In genomic region chr7:101821571-101822501, GRCm38 (mm10) we compare ENCODE assay signal across 7 mouse cellular contexts. TPM values are rescaled to one million over a fixed set of nuclear protein-coding genes. Genes with fewer than 3 reads are reported as not detected.
A peak's percentile ranks its signal among the peaks of the same experiment; 100 is the strongest.
DNase-seq lines count a peak whose midpoint lies in the region; ATAC-seq and TF ChIP-seq lines count a peak whose summit lies in the region.

No protein-coding gene starts in this region.

- H3K9ac ChIP-seq in forebrain, postnatal 0 days, result no peak overlapping the region
- H3K9ac ChIP-seq in hindbrain, embryonic 13.5 days, result peak overlapping the region; percentile 70
- peak overlapping the region; percentile 67 for H3K9ac ChIP-seq in limb, embryonic 13.5 days
- peak overlapping the region; percentile 66 for H3K9ac ChIP-seq in midbrain, embryonic 11.5 days (ENCODE audit: low read length)

- under 1% methylated on average over 68 of the region's 71 CpGs for WGBS in forebrain, postnatal 0 days
- WGBS in hindbrain, embryonic 13.5 days, result under 1% methylated on average over 70 of the region's 71 CpGs
- under 1% methylated on average over 71 of the region's 71 CpGs for WGBS in limb, embryonic 13.5 days
- WGBS in midbrain, embryonic 11.5 days, result 0% methylated on average over 63 of the region's 71 CpGs

- H3K27me3 ChIP-seq in forebrain, postnatal 0 days (ENCODE audit: insufficient read depth, low read length), result peaks cover 65% of the 10 kb centered on the region
- H3K27me3 ChIP-seq in hindbrain, embryonic 13.5 days, result peaks cover 76% of the 10 kb centered on the region
- H3K27me3 ChIP-seq in limb, embryonic 13.5 days, result peaks cover 73% of the 10 kb centered on the region
- peaks cover 57% of the 10 kb centered on the region for H3K27me3 ChIP-seq in midbrain, embryonic 11.5 days (ENCODE audit: control insufficient read depth, insufficient read depth, low read length)

- peak; percentile 79 for DNase-seq in ES-CJ7 (ENCODE audit: low read depth, low spot score)
- peak; percentile 79 for DNase-seq in adrenal gland, adult 2 months
- peak; percentile 26 for DNase-seq in forebrain, postnatal 0 days
- DNase-seq in midbrain, embryonic 11.5 days (ENCODE audit: low spot score, missing footprints), result peak; percentile 98
- DNase-seq in testis, postnatal 14 days (ENCODE audit: low spot score), result peak; percentile 61

- H3K4me1 ChIP-seq in forebrain, postnatal 0 days (ENCODE audit: insufficient read depth), result no peaks in the 10 kb centered on the region
- H3K4me1 ChIP-seq in hindbrain, embryonic 13.5 days (replicated peaks), result peaks cover 35% of the 10 kb centered on the region
- peaks cover 37% of the 10 kb centered on the region for H3K4me1 ChIP-seq in limb, embryonic 13.5 days
- peaks cover 21% of the 10 kb centered on the region for H3K4me1 ChIP-seq in midbrain, embryonic 11.5 days (ENCODE audit: control insufficient read depth, insufficient read depth, low read length)

- peak; percentile 2; the same call in 1 of the 2 replicates for TF ChIP-seq CTCF in forebrain, postnatal 0 days (IDR thresholded peaks at IDR 0.05; ENCODE audit: low read depth)

- no peaks in the 10 kb centered on the region for H3K9me3 ChIP-seq in forebrain, postnatal 0 days (ENCODE audit: low read length)
- H3K9me3 ChIP-seq in hindbrain, embryonic 13.5 days, result no peaks in the 10 kb centered on the region
- no peaks in the 10 kb centered on the region for H3K9me3 ChIP-seq in limb, embryonic 13.5 days
- H3K9me3 ChIP-seq in midbrain, embryonic 11.5 days (ENCODE audit: control insufficient read depth, low read length), result no peaks in the 10 kb centered on the region

- no peak overlapping the region for H3K27ac ChIP-seq in forebrain, postnatal 0 days (ENCODE audit: low read depth, low read length)
- H3K27ac ChIP-seq in hindbrain, embryonic 13.5 days, result 0 out of 2 replicates have a peak overlapping the region, but pooled peaks have one; percentile 12
- no peak overlapping the region for H3K27ac ChIP-seq in limb, embryonic 13.5 days
- no peak overlapping the region for H3K27ac ChIP-seq in midbrain, embryonic 11.5 days (ENCODE audit: low read depth, low read length)

- H3K4me2 ChIP-seq in forebrain, postnatal 0 days (ENCODE audit: low read depth), result peak overlapping the region; percentile 57
- H3K4me2 ChIP-seq in hindbrain, embryonic 13.5 days, result peak overlapping the region; percentile 70
- H3K4me2 ChIP-seq in limb, embryonic 13.5 days (replicated peaks), result peak overlapping the region; percentile 89
- H3K4me2 ChIP-seq in midbrain, embryonic 11.5 days, result peak overlapping the region; percentile 66

- no peaks in the 10 kb centered on the region; the same call in 1 of the 2 replicates for H3K36me3 ChIP-seq in forebrain, postnatal 0 days (ENCODE audit: insufficient read depth)
- peaks cover 21% of the 10 kb centered on the region for H3K36me3 ChIP-seq in hindbrain, embryonic 13.5 days
- peaks cover 40% of the 10 kb centered on the region for H3K36me3 ChIP-seq in limb, embryonic 13.5 days
- H3K36me3 ChIP-seq in midbrain, embryonic 11.5 days (ENCODE audit: control insufficient read depth, insufficient read depth, low read length), result peaks cover 8% of the 10 kb centered on the region

- peak; percentile 67 for ATAC-seq in forebrain, postnatal 0 days
- ATAC-seq in hindbrain, embryonic 13.5 days (ENCODE audit: low FRiP score), result peak; percentile 46
- peak; percentile 74 for ATAC-seq in limb, embryonic 13.5 days (ENCODE audit: low FRiP score, low read depth)
- peak; percentile 77 for ATAC-seq in midbrain, embryonic 11.5 days (ENCODE audit: low FRiP score)

- H3K4me3 ChIP-seq in forebrain, postnatal 0 days (ENCODE audit: low read depth, low read length), result peak overlapping the region; percentile 32
- H3K4me3 ChIP-seq in hindbrain, embryonic 13.5 days, result peak overlapping the region; percentile 43
- peak overlapping the region; percentile 46 for H3K4me3 ChIP-seq in limb, embryonic 13.5 days
- H3K4me3 ChIP-seq in midbrain, embryonic 11.5 days (ENCODE audit: low read depth, low read length), result peak overlapping the region; percentile 37

RNA-seq across cellular contexts. Expression of gene Phox2a, which starts 3.7 kb away (rescaled TPM):
- 10 to 100 TPM; 15.6 to 45.9 TPM for total RNA-seq in adrenal gland, adult 2 months (2021)
- polyA plus RNA-seq in adrenal gland, adult 2 months (2012; rRNA removed), result 40.1 and 48.0 TPM in 2 replicates
- total RNA-seq in forebrain, postnatal 0 days (2014; rRNA removed), result not detected in 2 replicates
- polyA plus RNA-seq in forebrain, postnatal 0 days (2015; fragmentation: Nextera tagmentation; extraction: Ambion mirVana), result not detected in 2 replicates
- polyA plus RNA-seq in hindbrain, embryonic 13.5 days (2015; fragmentation: Nextera tagmentation; extraction: Ambion mirVana), result 1.9 and 2.4 TPM in 2 replicates
- 0.15 TPM in 1 of 2 replicates, not detected in the other for polyA plus RNA-seq in limb, embryonic 13.5 days (2015; fragmentation: Nextera tagmentation; extraction: Ambion mirVana)
- polyA plus RNA-seq in midbrain, embryonic 11.5 days (2014; fragmentation: Nextera tagmentation; extraction: Ambion mirVana), result 0.52 and 1.1 TPM in 2 replicates

RNA-seq across cellular contexts. Expression of gene Inppl1, which starts 16.2 kb away (rescaled TPM):
- total RNA-seq in adrenal gland, adult 2 months (2021), result 10 to 100 TPM; 81.2 to 90.1 TPM
- 139 and 142 TPM in 2 replicates for polyA plus RNA-seq in adrenal gland, adult 2 months (2012; rRNA removed)
- total RNA-seq in forebrain, postnatal 0 days (2014; rRNA removed), result 14.7 and 15.4 TPM in 2 replicates
- polyA plus RNA-seq in forebrain, postnatal 0 days (2015; fragmentation: Nextera tagmentation; extraction: Ambion mirVana), result 6.6 and 9.6 TPM in 2 replicates
- polyA plus RNA-seq in hindbrain, embryonic 13.5 days (2015; fragmentation: Nextera tagmentation; extraction: Ambion mirVana), result 12.7 and 15.4 TPM in 2 replicates
- 60.0 and 70.3 TPM in 2 replicates for polyA plus RNA-seq in limb, embryonic 13.5 days (2015; fragmentation: Nextera tagmentation; extraction: Ambion mirVana)
- 33.9 and 35.5 TPM in 2 replicates for polyA plus RNA-seq in midbrain, embryonic 11.5 days (2014; fragmentation: Nextera tagmentation; extraction: Ambion mirVana)

RNA-seq across cellular contexts. Expression of gene Folr2, which starts 35.2 kb away (rescaled TPM):
- 1 to 10 TPM; 3.2 to 4.5 TPM for total RNA-seq in adrenal gland, adult 2 months (2021)
- polyA plus RNA-seq in adrenal gland, adult 2 months (2012; rRNA removed), result 3.9 and 5.0 TPM in 2 replicates
- 3.4 and 3.8 TPM in 2 replicates for total RNA-seq in forebrain, postnatal 0 days (2014; rRNA removed)
- 2.5 and 3.0 TPM in 2 replicates for polyA plus RNA-seq in forebrain, postnatal 0 days (2015; fragmentation: Nextera tagmentation; extraction: Ambion mirVana)
- polyA plus RNA-seq in hindbrain, embryonic 13.5 days (2015; fragmentation: Nextera tagmentation; extraction: Ambion mirVana), result 3.3 and 3.5 TPM in 2 replicates
- polyA plus RNA-seq in limb, embryonic 13.5 days (2015; fragmentation: Nextera tagmentation; extraction: Ambion mirVana), result 0.51 and 1.4 TPM in 2 replicates
- polyA plus RNA-seq in midbrain, embryonic 11.5 days (2014; fragmentation: Nextera tagmentation; extraction: Ambion mirVana), result 1.5 and 1.7 TPM in 2 replicates

RNA-seq across cellular contexts. Expression of gene Anapc15, which starts 41.7 kb away (rescaled TPM):
- 10 to 100 TPM; 34.2 to 35.7 TPM for total RNA-seq in adrenal gland, adult 2 months (2021)
- polyA plus RNA-seq in adrenal gland, adult 2 months (2012; rRNA removed), result 32.3 and 39.9 TPM in 2 replicates
- total RNA-seq in forebrain, postnatal 0 days (2014; rRNA removed), result 47.0 and 64.2 TPM in 2 replicates
- polyA plus RNA-seq in forebrain, postnatal 0 days (2015; fragmentation: Nextera tagmentation; extraction: Ambion mirVana), result 68.8 and 73.3 TPM in 2 replicates
- 83.1 and 93.3 TPM in 2 replicates for polyA plus RNA-seq in hindbrain, embryonic 13.5 days (2015; fragmentation: Nextera tagmentation; extraction: Ambion mirVana)
- polyA plus RNA-seq in limb, embryonic 13.5 days (2015; fragmentation: Nextera tagmentation; extraction: Ambion mirVana), result 70.6 and 71.6 TPM in 2 replicates
- 80.6 and 87.8 TPM in 2 replicates for polyA plus RNA-seq in midbrain, embryonic 11.5 days (2014; fragmentation: Nextera tagmentation; extraction: Ambion mirVana)

RNA-seq across cellular contexts. Expression of gene Folr1, which starts 48.8 kb away (rescaled TPM):
- 10 to 100 TPM in 1 of 2 experiments, under 1 TPM in 1; 0.86 to 22.0 TPM for total RNA-seq in adrenal gland, adult 2 months (2021)
- 1.3 and 2.6 TPM in 2 replicates for polyA plus RNA-seq in adrenal gland, adult 2 months (2012; rRNA removed)
- total RNA-seq in forebrain, postnatal 0 days (2014; rRNA removed), result 7.0 and 10.5 TPM in 2 replicates
- polyA plus RNA-seq in forebrain, postnatal 0 days (2015; fragmentation: Nextera tagmentation; extraction: Ambion mirVana), result 38.5 and 49.6 TPM in 2 replicates
- 21.0 and 39.2 TPM in 2 replicates for polyA plus RNA-seq in hindbrain, embryonic 13.5 days (2015; fragmentation: Nextera tagmentation; extraction: Ambion mirVana)
- polyA plus RNA-seq in limb, embryonic 13.5 days (2015; fragmentation: Nextera tagmentation; extraction: Ambion mirVana), result 0.52 and 0.64 TPM in 2 replicates
- polyA plus RNA-seq in midbrain, embryonic 11.5 days (2014; fragmentation: Nextera tagmentation; extraction: Ambion mirVana), result 11.6 and 12.4 TPM in 2 replicates

Comparison
In these comparisons a context has a peak if more than half of its experiments do, and no peak if none do; other contexts are left out.
1. DNase-seq: peak in every context shown above with its lines; median percentile 98 in midbrain, embryonic 11.5 days; 79 in ES-CJ7; 79 in adrenal gland, adult 2 months; 61 in testis, postnatal 14 days; 26 in forebrain, postnatal 0 days.
2. RNA of gene Phox2a, which starts 3.7 kb away (polyA plus RNA-seq): 40.1 to 48.0 TPM in adrenal gland, adult 2 months; 1.9 to 2.4 TPM in hindbrain, embryonic 13.5 days, 0.52 to 1.1 TPM in midbrain, embryonic 11.5 days, not detected in forebrain, postnatal 0 days and 0.15 TPM in limb, embryonic 13.5 days; every median in the first group is over 10 times any median in the second.
3. Peak in every context shown above with its lines, with median percentiles within 50 percentile points of each other: ATAC-seq, H3K4me2 ChIP-seq and H3K4me3 ChIP-seq.